Mouse (Mus musculus): ENCODE results near the gene Tas2r134.

Gene Tas2r134

GRCm38 (mm10) chr2:51652086-51652485 is 24.8 kb downstream of the Tas2r134 start:
- DNase-seq (ENCODE audit: low spot score in 2 of 2) = no peak

GRCm38 (mm10) chr2:51657684-51658083 is 30.4 kb downstream of the Tas2r134 start:
- DNase-seq (ENCODE audit: low spot score in 2 of 2) = no peak

GRCm38 (mm10) chr2:51658288-51658687 is 31.0 kb downstream of the Tas2r134 start:
- no peak for DNase-seq (ENCODE audit: low spot score in 2 of 2)

GRCm38 (mm10) chr2:51674321-51674720 is 47.0 kb downstream of the Tas2r134 start:
- DNase-seq (ENCODE audit: low spot score in 2 of 2) = no peak
